Mouse (Mus musculus) kidney, postnatal 4 days (tissue): ENCODE results near the gene Srsf4.
A peak's percentile ranks its signal among the peaks of the same experiment; 100 is the strongest.

ENCODE experiments used
- DNase-seq, 2 experiments: peaks; one replicate each; pipeline ENCODE4 v3.0.0; 2021; ENCODE audit warnings: mixed read lengths in 2 of 2

The Srsf4 gene

DNA sequence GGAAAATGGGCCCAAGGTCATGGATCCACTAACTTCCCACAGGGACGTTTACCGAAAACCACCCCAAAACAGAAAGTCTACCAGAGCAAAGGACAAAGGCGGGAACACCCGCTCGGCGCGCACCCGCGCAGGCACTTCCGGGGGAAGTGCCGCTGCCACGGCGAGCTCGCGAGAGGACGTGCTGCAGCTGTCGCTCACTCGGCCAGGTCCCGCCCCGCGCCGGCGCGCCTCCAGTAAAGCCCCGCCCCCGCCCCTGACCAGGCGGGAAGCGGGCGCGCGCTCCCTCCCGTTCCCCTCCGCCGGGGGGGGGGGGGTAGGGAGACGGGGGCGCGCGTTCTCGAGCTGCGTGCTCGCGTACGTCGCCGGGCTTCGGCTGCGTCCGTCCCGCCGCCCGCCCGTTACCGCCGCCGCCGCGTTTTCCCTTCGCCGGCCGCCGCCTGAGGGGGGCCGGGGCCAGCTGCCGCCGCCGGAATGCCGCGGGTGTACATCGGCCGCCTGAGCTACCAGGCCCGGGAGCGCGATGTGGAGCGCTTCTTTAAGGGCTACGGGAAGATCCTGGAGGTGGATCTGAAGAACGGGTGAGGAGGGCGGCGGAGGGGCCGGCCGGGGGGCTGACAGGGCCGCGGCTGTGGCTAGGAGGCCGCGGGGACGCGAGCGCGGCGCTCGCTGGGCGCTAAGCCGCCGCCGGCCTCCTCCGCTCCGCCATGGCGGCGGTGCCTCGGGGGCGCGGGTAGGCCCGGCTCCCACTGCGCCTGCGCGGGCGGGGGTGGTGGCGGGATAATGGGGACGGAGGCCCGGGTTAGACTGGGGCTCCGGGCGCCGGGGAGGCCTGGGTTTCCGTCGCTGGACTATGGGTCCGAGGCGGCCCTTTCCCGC, at the start of gene Srsf4:
Srsf4 (plus strand) TSS at position 325 of the 876 bp plus-strand sequence.
- peak; percentile 96 to 98 for DNase-seq

DNA sequence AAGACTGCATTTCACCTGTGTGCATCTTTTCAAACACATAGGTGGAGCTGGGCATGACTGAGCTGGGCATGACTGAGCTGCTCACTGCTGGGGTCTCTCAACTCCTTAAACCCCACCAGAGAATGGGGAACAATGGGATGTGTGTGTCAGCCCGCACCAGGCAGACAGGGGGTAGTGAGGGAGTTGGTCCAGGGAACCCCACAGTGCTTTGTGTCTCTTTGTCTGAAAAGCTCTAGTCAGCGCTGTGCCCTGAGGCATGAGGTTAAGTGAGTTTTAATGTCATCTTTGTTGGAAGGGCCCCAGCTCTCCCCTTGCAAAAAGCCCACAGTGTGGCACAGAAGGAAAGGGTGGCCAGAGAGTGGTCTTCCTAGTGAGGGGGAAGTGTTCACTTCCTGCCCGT, 48.5 kb upstream of the Srsf4 start:
- DNase-seq, result no peak

DNA sequence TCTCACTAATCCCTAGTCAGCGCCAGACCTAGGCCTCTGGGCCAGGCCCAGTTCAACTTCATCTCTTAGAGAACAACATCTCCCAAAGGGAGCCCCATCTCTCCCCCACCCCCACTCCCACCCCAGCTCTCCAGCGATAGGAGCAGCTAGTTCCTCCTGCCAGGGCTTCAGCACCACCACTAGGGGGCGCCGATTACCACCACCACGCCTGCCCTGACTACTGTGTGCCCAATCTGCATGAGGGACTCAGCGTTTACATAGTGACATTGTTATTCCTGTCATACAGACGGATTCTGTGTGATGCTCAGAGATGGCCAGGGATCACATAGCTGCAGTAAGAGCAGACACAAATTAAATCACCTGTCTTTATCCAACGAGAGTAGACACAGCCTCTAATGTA, 47.6 kb upstream of the Srsf4 start:
- peak; percentile 46 to 48 for DNase-seq

DNA sequence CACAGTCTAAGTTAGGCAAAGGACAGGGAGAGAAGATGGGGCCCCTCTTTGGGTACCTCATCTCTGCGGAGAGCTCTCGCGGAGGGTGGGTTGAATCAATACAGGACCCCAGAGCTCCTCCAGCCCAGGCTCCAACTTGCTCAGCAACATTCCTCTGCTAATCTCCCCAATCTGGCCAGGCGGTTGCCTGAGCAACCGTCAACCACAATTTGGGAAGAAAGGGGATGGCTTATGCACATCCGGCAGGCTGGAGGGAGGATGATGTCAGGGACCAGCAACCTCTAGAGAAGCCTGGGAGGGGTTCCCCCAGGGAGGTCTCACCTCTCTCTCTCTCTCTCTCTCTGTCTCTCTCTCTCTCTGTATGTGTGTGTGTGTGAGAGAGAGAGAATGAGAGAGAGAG, 46.5 kb upstream of the Srsf4 start:
- DNase-seq, result peak; percentile 70 to 74

DNA sequence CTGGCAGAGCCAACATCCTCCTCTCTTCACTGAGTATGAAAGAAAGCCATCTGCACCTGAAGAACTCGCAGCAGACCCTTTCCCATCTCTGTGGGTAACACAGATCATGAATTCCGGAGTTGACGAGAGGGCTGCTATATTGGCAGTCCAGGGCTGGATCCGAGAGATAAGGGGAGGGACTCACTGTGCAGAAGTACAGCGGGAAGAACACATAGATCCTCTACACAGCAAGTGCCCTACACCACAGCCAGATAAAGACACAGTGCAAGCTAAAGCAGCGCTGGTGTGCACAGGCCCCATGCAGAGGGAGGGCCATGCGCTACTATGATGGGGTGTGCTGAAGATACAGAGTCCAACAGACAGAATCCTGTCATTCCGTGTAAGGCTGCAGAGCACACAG, 44.3 kb upstream of the Srsf4 start:
- no peak for DNase-seq

DNA sequence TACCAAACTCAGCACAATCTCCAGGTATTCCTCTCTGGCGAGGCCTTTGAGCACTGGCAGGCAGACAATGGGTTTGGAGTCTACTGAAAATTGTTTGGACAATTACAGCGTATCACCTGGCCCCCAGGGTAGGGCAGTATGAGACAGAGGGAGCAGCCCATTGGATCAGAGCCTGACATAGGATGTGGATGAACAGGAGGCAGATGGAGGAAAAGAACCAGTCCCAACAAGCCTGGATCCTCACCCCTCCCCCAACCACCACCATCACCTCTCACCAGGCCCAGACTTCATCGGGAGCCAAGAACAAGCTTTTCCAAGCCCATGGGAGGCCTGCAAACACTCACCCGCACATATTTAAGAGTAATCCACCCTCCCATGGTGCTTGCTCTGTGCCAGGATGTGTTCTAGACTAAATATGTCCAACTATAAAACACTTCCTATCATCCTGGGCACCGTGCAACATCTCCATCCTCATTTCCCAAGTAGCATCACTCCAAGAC, 41.8 kb upstream of the Srsf4 start:
- no peak for DNase-seq

DNA sequence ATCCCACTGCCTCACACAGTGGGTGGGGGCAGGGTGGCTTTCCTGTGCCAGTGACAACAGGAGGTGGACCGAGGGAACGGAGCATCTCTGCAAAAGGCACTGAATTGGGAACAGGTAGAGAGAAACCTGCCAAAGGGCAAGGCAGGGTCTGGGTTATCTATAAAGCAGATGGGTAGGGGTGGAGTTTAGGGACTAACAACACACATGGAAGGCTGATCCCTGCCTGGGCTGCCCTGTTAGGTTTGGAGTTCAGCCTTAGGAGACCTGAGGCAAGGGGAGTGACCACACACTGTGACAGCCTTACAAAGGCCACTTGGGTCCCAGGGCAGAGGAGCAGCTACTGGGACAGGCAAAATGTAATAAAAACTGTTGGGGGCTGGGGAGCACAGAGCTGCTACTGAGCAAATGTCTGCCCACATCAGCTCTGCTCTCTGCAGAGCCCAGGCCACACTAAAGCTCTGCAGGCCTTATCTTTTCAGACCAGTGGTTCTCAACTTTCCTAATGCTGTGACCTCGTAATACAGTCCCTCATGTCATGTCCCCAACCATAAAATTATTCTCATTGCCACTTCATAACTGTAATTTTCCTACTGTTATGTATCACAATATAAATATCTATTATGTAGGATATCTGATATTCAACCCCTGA, 40.5 kb upstream of the Srsf4 start:
- DNase-seq, result no peak

DNA sequence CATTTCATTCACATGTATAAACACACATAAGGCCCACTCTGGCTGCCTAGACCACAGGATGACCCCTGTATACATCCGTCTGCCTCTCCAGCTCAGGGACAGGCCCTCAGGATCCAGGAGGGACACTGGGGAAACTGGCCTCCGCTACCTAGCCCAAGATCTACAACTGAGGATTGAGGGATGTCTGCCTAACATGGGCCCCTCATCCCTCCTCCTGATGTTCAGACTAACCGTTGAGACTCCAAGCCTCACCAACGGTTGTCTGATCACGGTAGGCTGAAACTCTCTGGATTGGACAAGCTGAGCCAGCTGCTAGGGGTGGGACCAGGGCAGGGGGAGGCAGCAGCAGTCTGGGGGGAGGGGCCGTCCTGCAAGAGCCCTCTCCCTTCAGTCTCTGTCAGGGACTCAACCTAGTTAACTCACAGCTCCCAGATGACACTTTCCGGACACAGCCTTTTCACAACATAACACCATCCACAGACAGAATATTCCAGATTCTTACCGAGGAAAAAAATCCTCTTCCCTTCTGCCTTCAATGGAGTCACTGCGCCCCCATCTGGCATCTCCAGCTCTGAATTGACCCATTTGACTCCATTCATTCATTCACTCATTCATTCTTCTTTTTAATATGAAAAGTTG, 39.3 kb upstream of the Srsf4 start:
- peak; percentile 81 to 85 for DNase-seq

DNA sequence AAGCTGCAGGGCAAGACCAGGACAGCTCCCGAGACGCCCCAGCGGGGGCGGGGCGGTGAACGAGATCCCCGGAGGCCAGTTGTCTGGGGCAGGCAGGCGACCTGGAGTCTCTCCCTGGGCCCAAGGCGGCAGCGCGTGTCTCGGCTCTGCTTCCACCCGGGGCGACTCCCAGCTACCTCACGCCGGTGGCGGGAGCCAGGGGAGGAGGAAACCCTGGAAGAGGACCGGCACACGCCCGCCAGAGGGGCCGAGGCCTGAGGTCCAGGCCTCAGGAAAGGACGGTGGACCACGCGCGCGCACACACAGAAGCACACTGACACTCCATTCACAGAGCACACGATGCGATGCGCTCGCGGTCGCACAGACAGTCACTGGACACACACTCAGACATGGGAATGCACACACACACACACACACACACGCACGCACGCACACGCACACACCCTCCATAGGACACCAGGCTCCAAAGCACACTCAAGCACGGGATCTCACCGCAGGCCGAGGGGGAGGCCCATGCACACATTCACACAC, 37.0 kb upstream of the Srsf4 start:
- peak; percentile 68 to 75 for DNase-seq

DNA sequence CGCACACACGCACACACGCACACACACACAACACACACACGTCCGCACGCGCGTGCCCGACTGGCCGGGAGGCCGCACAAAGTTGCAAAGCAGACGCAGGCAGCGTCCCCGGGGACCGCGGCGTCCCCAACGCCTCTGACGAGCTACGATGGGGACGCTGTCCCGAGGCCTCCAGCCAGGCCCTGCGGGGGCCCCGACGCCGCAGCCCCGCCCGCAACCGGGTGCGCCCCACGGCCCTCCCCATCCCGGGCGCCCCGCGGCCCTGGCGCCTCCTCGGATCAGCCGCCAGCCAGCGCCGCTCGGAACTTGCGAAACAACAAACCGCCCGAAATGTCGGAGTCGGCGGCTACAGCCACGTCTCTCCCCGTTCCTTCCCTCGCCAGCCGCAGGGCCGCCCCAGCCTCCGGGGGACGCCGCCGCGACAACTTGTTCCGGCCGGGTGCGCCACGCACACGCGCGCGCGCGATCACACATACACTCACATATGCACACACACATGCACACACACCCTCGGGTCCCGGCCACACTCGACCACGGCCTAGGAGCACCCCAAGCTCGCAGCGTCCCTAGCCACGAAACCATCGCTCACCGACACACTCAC, 36.4 kb upstream of the Srsf4 start:
- peak; percentile 63 to 74 for DNase-seq

DNA sequence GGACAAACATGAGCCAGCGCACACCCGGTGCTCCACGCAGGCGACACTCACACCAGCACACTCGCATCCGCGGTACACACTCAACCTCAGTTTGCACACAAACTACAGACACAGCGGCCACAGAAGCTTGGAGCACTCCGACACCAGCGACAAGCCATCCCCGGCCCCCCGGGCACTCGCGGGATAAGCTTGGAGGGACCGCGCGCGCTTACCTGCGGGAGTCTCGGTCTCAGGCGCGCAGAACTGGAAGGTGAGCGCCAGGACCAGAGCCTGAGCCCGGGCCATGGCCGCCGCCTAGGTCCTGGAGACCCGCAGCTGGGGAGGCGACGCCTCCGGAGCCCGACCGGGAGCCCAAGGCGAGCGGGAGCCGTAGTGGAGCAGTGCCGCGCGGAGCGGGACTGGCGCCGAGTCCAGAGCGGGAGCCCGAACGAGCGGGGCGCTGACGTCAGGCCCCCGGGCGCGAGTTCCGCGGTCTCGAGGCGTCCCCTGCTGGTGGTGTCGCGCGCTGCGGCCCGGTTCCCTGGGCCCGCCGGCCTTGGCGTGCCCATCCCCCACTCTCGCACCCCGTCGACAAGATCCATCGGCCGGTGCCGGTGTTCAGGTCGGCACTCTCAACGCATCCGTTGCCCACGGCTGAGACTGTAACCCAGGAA, 35.4 kb upstream of the Srsf4 start, which contains the start of gene Ptpru:
Ptpru (minus strand) TSS at position 417 of the 653 bp plus-strand sequence.
- peak; percentile 96 to 97 for DNase-seq

DNA sequence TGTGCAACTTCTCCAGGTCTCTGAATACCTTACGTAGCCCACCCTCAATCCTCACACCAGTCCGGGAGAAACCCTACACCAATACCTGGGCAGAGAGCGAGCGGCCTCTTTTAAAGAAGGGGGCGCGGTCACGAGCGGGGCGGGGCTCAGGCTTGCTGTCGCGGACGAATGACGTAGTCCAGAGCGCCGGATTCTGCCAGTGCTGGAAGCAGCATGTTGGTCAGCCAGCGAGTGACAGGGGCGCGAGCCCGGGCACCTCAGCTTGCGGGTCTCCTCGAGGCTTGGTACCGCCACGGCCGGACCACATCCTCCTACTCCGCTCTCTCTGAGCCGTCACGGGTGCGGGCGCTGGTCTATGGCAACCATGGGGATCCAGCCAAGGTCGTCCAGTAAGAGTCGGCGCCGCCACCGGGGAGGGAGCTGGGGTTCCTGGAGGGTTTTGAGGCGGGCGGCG, 30.1 kb upstream of the Srsf4 start, which contains the start of gene Mecr:
Mecr (plus strand) TSS at position 181 of the 454 bp plus-strand sequence.
- DNase-seq, result peak; percentile 98

DNA sequence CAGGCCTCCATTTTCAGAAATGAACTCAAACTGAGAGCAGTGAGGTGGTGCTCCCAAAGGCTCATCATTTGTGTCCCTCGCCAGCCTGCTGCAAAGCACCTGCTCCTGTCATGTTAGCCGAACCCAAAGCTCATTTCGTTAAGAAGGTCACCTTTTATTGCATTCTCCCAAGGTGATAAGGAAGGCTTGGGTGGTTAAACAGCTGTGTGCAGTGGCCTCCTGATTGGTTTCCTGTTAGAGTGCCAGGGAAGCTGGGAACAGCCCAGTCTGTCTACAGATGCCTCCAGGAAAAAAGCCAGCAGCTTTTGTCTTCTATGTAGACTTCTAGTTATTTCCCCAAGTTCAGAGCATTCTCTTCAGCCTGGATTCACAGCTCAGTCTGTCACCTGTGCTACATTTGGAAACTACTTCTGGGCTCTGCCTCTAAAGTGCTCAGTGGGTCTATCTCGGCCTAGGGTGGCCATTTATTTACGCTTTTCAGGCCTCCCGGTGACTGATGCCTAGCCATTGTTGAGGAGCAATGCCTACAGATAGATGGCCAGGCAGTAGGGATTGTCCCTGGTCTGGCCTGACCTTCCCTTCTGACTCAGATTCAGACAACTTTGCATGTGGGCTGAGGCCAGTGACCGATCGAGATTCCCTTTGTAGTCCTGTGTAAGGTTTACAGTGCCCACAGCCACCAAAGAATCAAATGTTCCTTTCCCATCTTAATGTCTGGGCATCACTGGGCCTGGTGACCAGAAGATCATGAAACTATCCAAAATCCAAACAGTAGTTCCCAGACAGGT, 27.2 kb upstream of the Srsf4 start:
- DNase-seq, result no peak

DNA sequence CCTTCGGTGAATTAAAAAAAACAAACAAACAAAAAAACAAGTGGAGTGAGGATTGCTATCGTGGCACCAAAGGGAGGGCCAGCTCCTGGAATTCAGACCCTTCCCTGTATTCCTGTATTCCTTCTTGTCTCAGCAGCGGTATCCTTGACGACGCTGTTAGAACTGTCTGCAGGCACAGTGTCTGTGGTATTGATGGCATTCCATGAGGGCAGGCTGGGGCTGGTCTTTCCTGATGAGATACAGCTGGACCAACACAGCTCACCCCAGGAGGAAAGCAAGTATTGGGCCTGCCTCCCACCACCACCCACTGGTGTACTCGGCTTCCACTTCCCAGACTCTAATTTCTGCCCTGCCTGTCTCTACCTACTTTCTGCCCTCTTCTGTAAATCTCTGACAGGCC, 25.3 kb upstream of the Srsf4 start:
- DNase-seq, result no peak

DNA sequence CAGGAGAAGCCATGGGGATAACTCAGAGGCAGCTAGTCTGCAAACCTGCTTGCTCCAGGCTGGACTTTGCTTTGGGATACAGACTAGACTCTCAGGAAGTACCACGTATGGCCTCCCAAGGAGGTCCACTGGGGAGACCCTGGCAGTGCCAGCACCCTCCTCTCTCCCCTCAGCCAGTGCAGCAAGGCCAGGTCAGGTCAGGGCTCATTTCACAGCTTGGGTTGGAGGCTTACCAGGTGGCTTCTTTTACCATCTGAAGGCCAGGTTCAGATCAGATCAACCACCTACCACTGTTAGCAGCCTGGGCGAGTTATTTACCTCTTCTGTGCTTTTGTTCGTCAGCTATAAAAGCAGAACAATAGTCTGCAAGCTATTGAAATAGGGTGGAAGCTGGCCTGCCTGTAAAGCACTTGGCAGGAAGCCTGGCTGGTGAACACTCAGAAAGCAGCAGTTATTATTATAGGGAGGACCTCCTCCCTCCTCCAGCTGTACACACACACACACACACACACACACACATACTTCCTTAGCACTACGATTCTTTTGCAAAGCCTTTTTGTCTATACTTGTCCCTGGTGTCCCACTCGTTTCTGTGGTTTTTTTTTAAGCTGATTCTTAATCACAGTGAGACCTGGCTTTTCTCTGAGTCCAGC, 23.3 kb upstream of the Srsf4 start:
- DNase-seq, result peak; percentile 68 to 76

DNA sequence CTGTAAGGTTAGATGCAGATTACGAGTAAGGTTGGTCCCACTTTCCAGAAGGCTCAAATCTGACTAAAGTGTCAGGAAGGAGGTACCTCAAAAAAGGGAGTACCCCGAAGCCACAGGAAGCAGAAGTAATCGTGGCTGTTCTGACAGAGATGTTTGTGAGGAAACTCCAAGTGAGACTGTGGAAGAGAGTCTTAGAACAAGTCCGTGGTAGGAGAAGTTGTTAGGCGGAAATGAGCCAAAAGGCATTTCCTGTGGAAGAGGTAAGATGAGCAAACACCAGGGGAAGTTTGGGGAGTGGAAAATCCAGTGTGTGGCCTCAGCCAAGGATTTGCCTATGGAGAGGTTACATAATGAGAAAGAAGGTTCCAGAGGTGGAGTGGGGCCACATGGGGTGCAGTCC, 18.5 kb upstream of the Srsf4 start:
- DNase-seq, result no peak

DNA sequence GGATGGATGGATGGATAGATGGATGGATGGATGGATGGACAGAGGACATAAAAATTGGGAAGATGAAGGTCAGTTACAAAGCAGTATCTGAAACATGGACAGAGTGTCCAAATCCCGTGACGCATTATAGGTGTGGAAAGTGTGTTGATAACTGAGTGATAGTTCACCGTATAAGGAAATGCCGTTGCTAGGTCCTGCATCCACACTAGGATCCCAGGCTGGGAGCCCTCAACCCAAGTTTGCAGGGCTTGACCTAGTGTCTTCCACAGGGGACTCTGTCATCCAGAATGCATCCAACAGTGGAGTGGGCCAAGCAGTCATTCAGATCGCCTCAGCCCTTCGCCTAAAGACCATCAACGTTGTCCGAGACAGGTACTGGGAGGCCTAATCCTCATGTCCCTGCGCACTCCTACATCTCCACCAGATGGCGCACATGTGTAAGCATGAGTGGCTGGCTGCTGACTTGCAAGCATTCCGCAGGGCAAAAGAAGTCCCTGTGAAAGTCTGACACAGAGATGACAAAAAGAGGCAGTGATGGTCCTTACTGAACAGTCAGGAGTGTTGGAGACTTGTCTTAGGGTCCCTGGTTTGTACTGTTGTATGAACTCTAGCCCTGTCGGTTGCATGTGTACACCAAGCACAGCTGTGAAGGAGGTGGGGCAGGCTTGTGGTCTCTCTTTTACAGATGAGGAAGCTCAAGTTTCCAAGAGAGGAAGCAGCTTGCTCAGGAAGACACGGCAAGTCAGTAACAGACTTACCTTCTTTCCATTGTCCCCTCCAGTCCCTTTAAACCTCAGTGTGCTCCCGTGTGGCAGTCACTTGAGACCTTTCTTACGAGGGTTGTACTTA, 12.7 kb upstream of the Srsf4 start:
- peak; percentile 89 to 91 for DNase-seq

DNA sequence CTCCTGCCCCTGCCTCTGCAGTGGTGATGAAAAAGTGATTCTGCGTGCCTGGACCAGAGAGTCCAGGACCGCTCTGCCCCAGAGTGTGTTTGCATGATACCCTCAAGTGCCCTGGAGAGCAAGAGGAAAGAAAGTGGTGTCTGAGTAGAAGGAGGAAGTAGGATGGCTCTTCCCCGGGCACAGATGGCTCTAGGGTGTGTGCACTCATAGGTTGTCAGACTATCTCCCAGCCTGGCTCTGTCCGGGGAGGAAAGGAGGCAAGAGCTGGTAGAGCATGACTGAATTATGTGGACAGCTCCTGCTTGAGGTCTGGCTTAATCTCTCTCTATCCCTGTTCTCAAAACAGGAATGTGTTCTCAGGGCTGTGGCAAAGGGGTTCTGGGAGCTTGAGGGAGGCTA, 12.1 kb upstream of the Srsf4 start:
- no peak for DNase-seq

DNA sequence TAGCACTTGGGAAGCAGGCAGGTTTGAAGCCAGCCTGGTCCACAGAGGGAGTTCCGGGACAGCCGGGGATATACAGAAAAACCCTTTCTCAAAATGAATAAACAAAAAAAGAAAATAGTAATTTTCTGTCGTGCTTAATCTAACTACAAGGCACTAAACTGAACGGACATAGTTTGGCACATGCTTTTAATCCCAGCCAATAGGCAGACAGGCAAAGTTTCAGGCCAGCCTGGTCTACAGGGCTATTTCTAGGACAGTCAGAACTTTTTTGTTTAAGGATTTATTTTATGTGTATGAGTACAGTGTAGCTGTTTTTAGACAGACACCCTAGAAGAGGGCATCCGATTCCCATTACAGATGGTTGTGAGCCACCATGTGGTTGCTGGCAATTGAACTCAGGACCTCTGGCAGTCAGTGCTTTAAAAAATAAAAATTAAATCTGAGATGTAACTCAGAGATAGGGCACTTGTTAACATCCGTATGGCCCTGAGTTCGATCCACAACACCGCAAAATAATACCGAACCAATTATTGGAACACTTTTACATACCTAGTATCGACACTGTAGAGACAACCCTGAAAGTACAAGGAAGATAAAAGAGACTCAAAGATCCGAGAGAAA, 635 bp upstream of the Srsf4 start:
- no peak for DNase-seq
